Mouse (Mus musculus) lung, adult 2 months (tissue): ENCODE results near the gene Gfer.

ENCODE experiments used
- CTCF ChIP-seq: fragments of 200-500 bp; IDR thresholded peaks from 2 replicates; pipeline ENCODE4 v1.5.1; 2011; ENCODE audit warnings: mild to moderate bottlenecking, low read length, control low read depth; ENCODE audit not compliant: insufficient read depth
- POLR2A ChIP-seq: fragments of 200-500 bp; IDR thresholded peaks from 2 replicates; pipeline ENCODE4 v1.6.1; 2011; ENCODE audit warnings: low read depth, mild to moderate bottlenecking, control low read depth, low read length, borderline replicate concordance; ENCODE audit errors: extremely low read depth

DNA sequence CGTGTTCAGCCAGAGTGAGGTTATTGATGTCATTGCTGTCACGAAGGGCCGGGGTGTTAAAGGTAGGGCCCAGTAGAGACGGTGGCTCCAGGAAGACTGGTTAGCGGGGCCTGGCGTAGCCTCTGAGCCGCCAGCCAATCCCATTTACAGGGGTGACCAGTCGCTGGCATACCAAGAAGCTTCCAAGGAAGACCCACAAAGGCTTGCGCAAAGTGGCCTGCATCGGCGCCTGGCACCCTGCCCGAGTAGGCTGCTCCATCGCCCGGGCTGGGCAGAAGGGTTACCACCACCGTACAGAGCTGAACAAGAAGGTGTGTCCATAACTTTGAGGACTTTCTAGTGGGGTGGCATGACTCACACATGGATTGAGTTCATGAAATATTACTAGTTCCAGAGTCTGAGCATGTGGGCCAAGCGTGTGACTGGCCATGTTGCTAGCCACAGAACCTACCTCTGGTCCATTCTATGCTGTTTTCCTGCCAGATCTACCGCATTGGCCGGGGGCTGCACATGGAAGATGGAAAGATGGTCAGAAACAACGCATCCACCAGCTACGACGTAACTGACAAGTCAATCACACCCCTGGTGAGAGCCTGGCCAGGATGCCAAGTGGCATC, 37.6 kb upstream of the Gfer start:
- TF ChIP-seq CTCF (no peak), POLR2A (no peak)
